19 mouse cellular contexts compared by ENCODE assay signal in genomic region chr6:30589819-30590218, GRCm38 (mm10). TPM values are rescaled to one million over a fixed set of nuclear protein-coding genes. Genes with fewer than 3 reads are reported as not detected.
A peak's percentile ranks its signal among the peaks of the same experiment; 100 is the strongest.
DNase-seq lines count a peak whose midpoint lies in the region; ATAC-seq and TF ChIP-seq lines count a peak whose summit lies in the region.
"Had no signal": no experiment of that assay in that cellular context is flagged by ENCODE, and none has a peak within 500 bp of the region (broad histone marks: within the 10 kb centered on the region; RNA-seq: fewer than 3 reads in every experiment).

No protein-coding gene starts in this region.

- peaks cover 17% of the 10 kb centered on the region for H3K4me1 ChIP-seq in heart, embryonic 11.5 days (ENCODE audit: control insufficient read depth, insufficient read depth, low read length)
- H3K4me1 ChIP-seq in heart, adult 2 months (ENCODE audit: control insufficient read depth, insufficient read depth, low read length), result no peaks in the 10 kb centered on the region
- 0 out of 2 replicates have a peak, but pooled peaks cover 10% of the 10 kb centered on the region for H3K4me1 ChIP-seq in kidney, postnatal 0 days (replicated peaks; ENCODE audit: insufficient read depth, low read length)
- peaks cover 9% of the 10 kb centered on the region; the same call in 1 of the 2 replicates for H3K4me1 ChIP-seq in embryonic facial prominence, embryonic 12.5 days
- H3K4me1 ChIP-seq in liver, embryonic 12.5 days, result no peaks in the 10 kb centered on the region

- no peak for ATAC-seq in heart, embryonic 11.5 days (replicated peaks; ENCODE audit: insufficient number of reproducible peaks, low FRiP score, low TSS enrichment)
- 0 out of 2 replicates have a peak, but pooled peaks have one; percentile 49 for ATAC-seq in kidney, postnatal 0 days (replicated peaks; ENCODE audit: low FRiP score, low read depth)
- ATAC-seq in embryonic facial prominence, embryonic 12.5 days (ENCODE audit: insufficient number of reproducible peaks, insufficient read depth, low FRiP score, low TSS enrichment), result no peak
- ATAC-seq in liver, embryonic 12.5 days, result no peak
- ATAC-seq in megakaryocyte, adult 5-6 weeks (ENCODE audit: poor library complexity, severe bottlenecking), result no peak

- H3K27ac ChIP-seq in heart, embryonic 11.5 days (ENCODE audit: low read depth, low read length), result peak overlapping the region; percentile 54
- H3K27ac ChIP-seq in heart, adult 2 months, result no peak overlapping the region
- peak overlapping the region; percentile 42; the same call in 1 of the 2 replicates for H3K27ac ChIP-seq in kidney, postnatal 0 days
- H3K27ac ChIP-seq in embryonic facial prominence, embryonic 12.5 days, result peak overlapping the region; percentile 30
- 0 out of 2 replicates have a peak overlapping the region, but pooled peaks have one; percentile 17 for H3K27ac ChIP-seq in liver, embryonic 12.5 days

- no peak overlapping the region for H3K4me2 ChIP-seq in heart, embryonic 11.5 days
- no peak overlapping the region for H3K4me2 ChIP-seq in kidney, postnatal 0 days (ENCODE audit: low read length)
- H3K4me2 ChIP-seq in embryonic facial prominence, embryonic 12.5 days (replicated peaks), result no peak overlapping the region
- no peak overlapping the region for H3K4me2 ChIP-seq in liver, embryonic 12.5 days

- TF ChIP-seq CTCF in heart, adult 2 months (IDR thresholded peaks at IDR 0.05), result no peak
- TF ChIP-seq CTCF in kidney, postnatal 0 days (IDR thresholded peaks at IDR 0.05; ENCODE audit: low read depth), result no peak

- TF ChIP-seq POLR2A in heart, adult 2 months (IDR thresholded peaks at IDR 0.05; ENCODE audit: insufficient read depth, low read depth, low read length), result no peak

- no peak for TF ChIP-seq EP300 in heart, adult 2 months (IDR thresholded peaks at IDR 0.05; ENCODE audit: insufficient read depth, low read depth, low read length)

- 9% methylated on average over 2 of the region's 2 CpGs for WGBS in heart, embryonic 11.5 days (ENCODE audit: insufficient replicate concordance)
- WGBS in heart, adult 2 months, result 41% methylated on average over 2 of the region's 2 CpGs
- 13% methylated on average over 2 of the region's 2 CpGs for WGBS in kidney, postnatal 0 days
- 17% methylated on average over 2 of the region's 2 CpGs for WGBS in embryonic facial prominence, embryonic 12.5 days
- WGBS in liver, embryonic 12.5 days (ENCODE audit: insufficient replicate concordance), result 40% methylated on average over 2 of the region's 2 CpGs

- DNase-seq in heart, adult 2 months, result no peak
- DNase-seq in kidney, postnatal 0 days (ENCODE audit: low spot score), result peak; percentile 53
- DNase-seq in kidney, postnatal 10 days, result no peak
- DNase-seq in right cerebral cortex, adult 2 months (ENCODE audit: low spot score in 2 of 2), result no peak
- DNase-seq: adrenal gland, postnatal 10 days; B cell, adult 2 months; cerebellum, postnatal 25 days; kidney, adult 11 months; right cerebral cortex, postnatal 4 days; thymus, postnatal 25 days had no signal

- intact Hi-C loops in heart, adult 2 months (cut with DNase I), result no loop called here

- no peak overlapping the region for H3K4me3 ChIP-seq in heart, embryonic 11.5 days (ENCODE audit: low read depth, low read length)
- H3K4me3 ChIP-seq in heart, adult 2 months, result no peak overlapping the region
- no peak overlapping the region for H3K4me3 ChIP-seq in kidney, postnatal 0 days (replicated peaks; ENCODE audit: low read depth, low read length)
- H3K4me3 ChIP-seq in embryonic facial prominence, embryonic 12.5 days, result no peak overlapping the region
- H3K4me3 ChIP-seq in liver, embryonic 12.5 days, result no peak overlapping the region
- H3K4me3 ChIP-seq: myocyte had no signal

- H3K36me3 ChIP-seq in heart, embryonic 11.5 days (ENCODE audit: control insufficient read depth, insufficient read depth, low read length), result no peaks in the 10 kb centered on the region
- no peaks in the 10 kb centered on the region for H3K36me3 ChIP-seq in heart, adult 2 months (ENCODE audit: control insufficient read depth, insufficient read depth, low read length)
- no peaks in the 10 kb centered on the region for H3K36me3 ChIP-seq in kidney, postnatal 0 days (ENCODE audit: insufficient read depth, low read length)
- H3K36me3 ChIP-seq in embryonic facial prominence, embryonic 12.5 days, result no peaks in the 10 kb centered on the region
- H3K36me3 ChIP-seq in liver, embryonic 12.5 days, result no peaks in the 10 kb centered on the region

- H3K9ac ChIP-seq in heart, embryonic 11.5 days (ENCODE audit: low read depth, low read length), result no peak overlapping the region
- no peak overlapping the region for H3K9ac ChIP-seq in heart, adult 2 months (ENCODE audit: low read depth, low read length)
- H3K9ac ChIP-seq in kidney, postnatal 0 days (ENCODE audit: low read depth, low read length), result no peak overlapping the region
- no peak overlapping the region for H3K9ac ChIP-seq in embryonic facial prominence, embryonic 12.5 days
- no peak overlapping the region for H3K9ac ChIP-seq in liver, embryonic 12.5 days

- no peaks in the 10 kb centered on the region for H3K79me2 ChIP-seq in heart, adult 2 months (replicated peaks; ENCODE audit: control insufficient read depth, insufficient read depth, low read length)

- H3K9me3 ChIP-seq in heart, embryonic 11.5 days (replicated peaks; ENCODE audit: control insufficient read depth, low read length), result no peaks in the 10 kb centered on the region
- H3K9me3 ChIP-seq in kidney, postnatal 0 days (replicated peaks; ENCODE audit: low read length), result no peaks in the 10 kb centered on the region
- H3K9me3 ChIP-seq in embryonic facial prominence, embryonic 12.5 days, result no peaks in the 10 kb centered on the region
- H3K9me3 ChIP-seq in liver, embryonic 12.5 days (replicated peaks), result no peaks in the 10 kb centered on the region

- H3K27me3 ChIP-seq in heart, embryonic 11.5 days (ENCODE audit: control insufficient read depth, insufficient read depth, low read length), result no peaks in the 10 kb centered on the region
- no peaks in the 10 kb centered on the region for H3K27me3 ChIP-seq in heart, adult 2 months (ENCODE audit: control insufficient read depth, insufficient read depth, low read length)
- no peaks in the 10 kb centered on the region for H3K27me3 ChIP-seq in kidney, postnatal 0 days (ENCODE audit: insufficient read depth, low read length)
- H3K27me3 ChIP-seq in embryonic facial prominence, embryonic 12.5 days, result no peaks in the 10 kb centered on the region
- peaks cover 4% of the 10 kb centered on the region; the same call in 1 of the 2 replicates for H3K27me3 ChIP-seq in liver, embryonic 12.5 days (replicated peaks)

RNA-seq across cellular contexts. Expression of gene Cpa5, which starts 21.0 kb away (rescaled TPM):
- 1.4 and 2.7 TPM in 2 replicates for polyA plus RNA-seq in heart, embryonic 11.5 days (2014; fragmentation: Nextera tagmentation; extraction: Ambion mirVana)
- total RNA-seq in heart, adult 2 months (2021), result not detected
- not detected in 2 replicates for polyA plus RNA-seq in heart, adult 2 months (2012; rRNA removed)
- polyA plus RNA-seq in kidney, postnatal 0 days (2015; fragmentation: Nextera tagmentation; extraction: Ambion mirVana), result 0.27 and 0.28 TPM in 2 replicates
- polyA plus RNA-seq in embryonic facial prominence, embryonic 12.5 days (2016; fragmentation: Nextera tagmentation; extraction: Ambion mirVana), result 0.22 and 0.33 TPM in 2 replicates
- 0.11 TPM in 1 of 2 replicates, not detected in the other for polyA plus RNA-seq in liver, embryonic 12.5 days (2016; fragmentation: Nextera tagmentation; extraction: Ambion mirVana)
- total RNA-seq in megakaryocyte, adult 5-6 weeks (2015), result not detected in 2 replicates
- not detected in 2 replicates for total RNA-seq in megakaryocyte, adult 5-6 weeks (2017)
- total RNA-seq: adrenal gland, postnatal 10 days; ES-E14; hematopoietic stem cell, adult 5-6 weeks; layer of hippocampus, postnatal 14 days; megakaryocyte progenitor cell, adult 5-6 weeks had no signal
- polyA plus RNA-seq: myocyte had no signal

RNA-seq across cellular contexts. Expression of gene Cpa4, which starts 21.6 kb away (rescaled TPM):
- polyA plus RNA-seq in heart, embryonic 11.5 days (2014; fragmentation: Nextera tagmentation; extraction: Ambion mirVana), result 2.4 TPM in 2 replicates
- total RNA-seq in heart, adult 2 months (2021), result not detected
- not detected in 2 replicates for polyA plus RNA-seq in heart, adult 2 months (2012; rRNA removed)
- 0.05 TPM in 1 of 2 replicates, not detected in the other for polyA plus RNA-seq in kidney, postnatal 0 days (2015; fragmentation: Nextera tagmentation; extraction: Ambion mirVana)
- polyA plus RNA-seq in embryonic facial prominence, embryonic 12.5 days (2016; fragmentation: Nextera tagmentation; extraction: Ambion mirVana), result 0.79 and 1.3 TPM in 2 replicates
- polyA plus RNA-seq in liver, embryonic 12.5 days (2016; fragmentation: Nextera tagmentation; extraction: Ambion mirVana), result 0.12 and 0.35 TPM in 2 replicates
- total RNA-seq in megakaryocyte, adult 5-6 weeks (2015), result not detected in 2 replicates
- not detected in 2 replicates for total RNA-seq in megakaryocyte, adult 5-6 weeks (2017)
- total RNA-seq: ES-E14; hematopoietic stem cell, adult 5-6 weeks; layer of hippocampus, postnatal 14 days; megakaryocyte progenitor cell, adult 5-6 weeks had no signal

RNA-seq across cellular contexts. Expression of gene Cpa2, which starts 48.4 kb away (rescaled TPM):
- 8.3 and 11.7 TPM in 2 replicates for polyA plus RNA-seq in heart, embryonic 11.5 days (2014; fragmentation: Nextera tagmentation; extraction: Ambion mirVana)
- not detected for total RNA-seq in heart, adult 2 months (2021)
- 0.12 TPM in 1 of 2 replicates, not detected in the other for polyA plus RNA-seq in heart, adult 2 months (2012; rRNA removed)
- 11.5 and 12.4 TPM in 2 replicates for polyA plus RNA-seq in kidney, postnatal 0 days (2015; fragmentation: Nextera tagmentation; extraction: Ambion mirVana)
- polyA plus RNA-seq in embryonic facial prominence, embryonic 12.5 days (2016; fragmentation: Nextera tagmentation; extraction: Ambion mirVana), result 4.2 and 7.6 TPM in 2 replicates
- 0.77 and 1.2 TPM in 2 replicates for polyA plus RNA-seq in liver, embryonic 12.5 days (2016; fragmentation: Nextera tagmentation; extraction: Ambion mirVana)
- 0.27 TPM in 1 of 2 replicates, not detected in the other for total RNA-seq in megakaryocyte, adult 5-6 weeks (2015)
- not detected in 2 replicates for total RNA-seq in megakaryocyte, adult 5-6 weeks (2017)
- total RNA-seq: megakaryocyte progenitor cell, adult 5-6 weeks had no signal
- polyA plus RNA-seq: myocyte had no signal

RNA-seq across cellular contexts. Expression of gene Cpa1, which starts 49.2 kb away (rescaled TPM):
- polyA plus RNA-seq in heart, embryonic 11.5 days (2014; fragmentation: Nextera tagmentation; extraction: Ambion mirVana), result 2.4 and 2.5 TPM in 2 replicates
- total RNA-seq in heart, adult 2 months (2021), result under 1 TPM in 1 of 2 experiments, not detected in 1; 0.14 TPM
- polyA plus RNA-seq in heart, adult 2 months (2012; rRNA removed), result 0.21 and 0.44 TPM in 2 replicates
- polyA plus RNA-seq in kidney, postnatal 0 days (2015; fragmentation: Nextera tagmentation; extraction: Ambion mirVana), result 0.53 and 0.55 TPM in 2 replicates
- 0.22 and 0.29 TPM in 2 replicates for polyA plus RNA-seq in embryonic facial prominence, embryonic 12.5 days (2016; fragmentation: Nextera tagmentation; extraction: Ambion mirVana)
- 0.54 and 0.91 TPM in 2 replicates for polyA plus RNA-seq in liver, embryonic 12.5 days (2016; fragmentation: Nextera tagmentation; extraction: Ambion mirVana)
- not detected in 2 replicates for total RNA-seq in megakaryocyte, adult 5-6 weeks (2015)
- total RNA-seq in megakaryocyte, adult 5-6 weeks (2017), result not detected in 2 replicates
- total RNA-seq: ES-E14; hematopoietic stem cell, adult 5-6 weeks; layer of hippocampus, postnatal 14 days; megakaryocyte progenitor cell, adult 5-6 weeks had no signal
